Mouse (Mus musculus) C2C12 (cell line): Measurements from ENCODE around the gene Nmrk1.

ENCODE experiments used
- CEBPB ChIP-seq: IDR thresholded peaks from one replicate; pipeline ENCODE4 v1.6.1; 2011; ENCODE audit warnings: low read depth, mild to moderate bottlenecking, control low read depth, moderate library complexity
- CTCF ChIP-seq: IDR thresholded peaks from one replicate; pipeline ENCODE4 v1.5.1; 2011; ENCODE audit not compliant: control insufficient read depth, insufficient read depth, insufficient read length
- MAX ChIP-seq: IDR thresholded peaks from one replicate; pipeline ENCODE4 v1.6.1; 2011; ENCODE audit warnings: mild to moderate bottlenecking, control low read depth
- MYOD1 ChIP-seq: IDR thresholded peaks from one replicate; pipeline ENCODE4 v1.6.1; 2011; ENCODE audit warnings: low read depth; ENCODE audit not compliant: control insufficient read depth, insufficient read length
- USF1 ChIP-seq: IDR thresholded peaks from one replicate; pipeline ENCODE4 v1.6.1; 2011; ENCODE audit warnings: low read depth, mild to moderate bottlenecking, control low read depth, moderate library complexity

DNA sequence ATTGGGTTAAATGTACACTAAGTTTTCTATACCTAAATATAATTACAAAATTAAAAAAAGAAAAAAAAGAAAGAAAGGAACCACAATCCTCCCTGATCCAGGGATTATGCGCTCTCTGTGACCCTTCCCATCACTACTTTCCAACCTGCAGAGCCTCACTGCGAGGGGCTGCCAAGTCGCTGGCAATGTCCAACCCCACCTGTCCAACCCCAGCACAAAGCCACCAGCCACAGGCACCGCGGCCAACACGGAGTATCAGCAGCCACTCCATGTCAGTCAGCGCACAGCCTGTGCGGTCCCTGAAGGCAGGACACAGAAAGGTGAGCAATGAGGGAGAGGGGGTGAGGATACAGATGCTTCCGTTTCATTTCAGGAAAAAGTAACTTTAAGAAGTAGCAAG lies 49.5 kb upstream of the Nmrk1 start:
- TF ChIP-seq CTCF, result no peak
- TF ChIP-seq MYOD1, result no peak
- no peak for TF ChIP-seq MAX
- TF ChIP-seq USF1, result no peak
- no peak for TF ChIP-seq CEBPB
